Comparison of ENCODE assay signal across 27 mouse cellular contexts in the genomic region with DNA sequence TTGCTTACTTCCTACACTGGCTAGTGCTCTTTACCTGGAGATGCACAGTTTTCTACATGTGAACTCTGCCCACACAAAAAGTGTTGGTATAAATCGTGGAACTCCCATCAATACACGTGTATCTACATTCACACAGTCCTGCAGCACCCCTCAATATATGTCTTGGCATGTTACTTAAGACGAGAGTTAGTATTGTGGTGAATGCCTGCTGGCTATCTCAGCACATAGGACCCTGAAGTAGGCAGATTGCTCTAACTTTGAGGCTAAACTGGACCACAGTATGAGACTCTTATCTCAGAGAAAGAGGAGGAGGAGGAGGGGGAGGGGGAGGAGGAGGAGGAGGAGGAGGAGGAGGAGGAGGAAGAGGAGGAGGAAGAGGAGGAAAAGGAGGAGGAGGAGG. TPM values are rescaled to one million over a fixed set of nuclear protein-coding genes. Genes with fewer than 3 reads are reported as not detected.
A peak's percentile ranks its signal among the peaks of the same experiment; 100 is the strongest.
DNase-seq lines count a peak whose midpoint lies in the region; ATAC-seq and TF ChIP-seq lines count a peak whose summit lies in the region.
"Had no signal": no experiment of that assay in that cellular context is flagged by ENCODE, and none has a peak within 500 bp of the region (broad histone marks: within the 10 kb centered on the region; RNA-seq: fewer than 3 reads in every experiment).

No protein-coding gene starts in this region.

- H3K27me3 ChIP-seq in CH12.LX (replicated peaks), result no peaks in the 10 kb centered on the region
- H3K27me3 ChIP-seq: embryonic facial prominence, embryonic 13.5 days; embryonic facial prominence, embryonic 15.5 days; forebrain, embryonic 12.5 days had no signal

- H3K4me3 ChIP-seq in CH12.LX (replicated peaks in 1 of 3; ENCODE audit: low read depth in 2 of 3, low read length in 2 of 3, poor library complexity in 1 of 3), result no peak overlapping the region
- H3K4me3 ChIP-seq: embryonic facial prominence, embryonic 13.5 days; embryonic facial prominence, embryonic 15.5 days; erythroblast, embryonic 14.5 days; forebrain, embryonic 10.5 days; forebrain, embryonic 12.5 days had no signal

- no peak for TF ChIP-seq RAD21 in CH12.LX (IDR thresholded peaks at IDR 0.05; ENCODE audit: low read depth, low read length)

- no peak overlapping the region for H3K9ac ChIP-seq in CH12.LX (ENCODE audit: insufficient read depth, low read depth)
- H3K9ac ChIP-seq: embryonic facial prominence, embryonic 13.5 days; embryonic facial prominence, embryonic 15.5 days; forebrain, embryonic 12.5 days had no signal

- peaks cover 3 to 4% of the 10 kb centered on the region in 2 experiments; a peak in 1 of 4 replicates for H3K4me1 ChIP-seq in CH12.LX (ENCODE audit: control insufficient read depth in 1 of 2, insufficient read depth in 2 of 2)
- H3K4me1 ChIP-seq: embryonic facial prominence, embryonic 13.5 days; embryonic facial prominence, embryonic 15.5 days; forebrain, embryonic 10.5 days; forebrain, embryonic 12.5 days had no signal

- no peak for TF ChIP-seq EP300 in CH12.LX (IDR thresholded peaks at IDR 0.05; ENCODE audit: low read length)

- H3K36me3 ChIP-seq in CH12.LX (replicated peaks in 1 of 2; ENCODE audit: control insufficient read depth in 1 of 2, insufficient read depth in 1 of 2, low read length in 1 of 2), result no peaks in the 10 kb centered on the region
- H3K36me3 ChIP-seq: embryonic facial prominence, embryonic 13.5 days; embryonic facial prominence, embryonic 15.5 days; forebrain, embryonic 10.5 days; forebrain, embryonic 12.5 days had no signal

- H3K27ac ChIP-seq in CH12.LX (ENCODE audit: insufficient read depth, low read depth), result no peak overlapping the region
- H3K27ac ChIP-seq: embryonic facial prominence, embryonic 13.5 days; embryonic facial prominence, embryonic 15.5 days; forebrain, embryonic 10.5 days; forebrain, embryonic 12.5 days had no signal

- no peak for TF ChIP-seq CTCF in CH12.LX (conservative IDR thresholded peaks at IDR 0.05 in 1 of 2, IDR thresholded peaks at IDR 0.05 in 1 of 2; ENCODE audit: low read depth in 2 of 2, low read length in 2 of 2)

- no peaks in the 10 kb centered on the region for H3K79me2 ChIP-seq in CH12.LX (replicated peaks; ENCODE audit: control insufficient read depth, extremely low read depth, insufficient read depth, poor library complexity, severe bottlenecking)

- in situ Hi-C loops in CH12.LX (cut with MboI; ENCODE audit: low pct_ligation_motif_present, low pct_unique_long_range_greater_than_20kb, low sequenced_read_pairs), result no loop called here

- TF ChIP-seq POLR2A in CH12.LX (IDR thresholded peaks at IDR 0.05; ENCODE audit: low read depth, low read length), result no peak

- H3K9me3 ChIP-seq in CH12.LX (replicated peaks; ENCODE audit: low read length), result no peaks in the 10 kb centered on the region
- H3K9me3 ChIP-seq: embryonic facial prominence, embryonic 13.5 days; embryonic facial prominence, embryonic 15.5 days; forebrain, embryonic 10.5 days; forebrain, embryonic 12.5 days had no signal

- dilution Hi-C loops in CH12.LX (cut with MboI; ENCODE audit: extremely low pct_ligation_motif_present, extremely low pct_unique_long_range_greater_than_20kb, low sequenced_read_pairs), result no loop called here

- H3K4me2 ChIP-seq in CH12.LX (ENCODE audit: insufficient read depth, low read depth, poor library complexity, severe bottlenecking), result peak overlapping the region; percentile 56
- H3K4me2 ChIP-seq: embryonic facial prominence, embryonic 13.5 days; embryonic facial prominence, embryonic 15.5 days; forebrain, embryonic 12.5 days had no signal

- peak; percentile 78 for ATAC-seq in common myeloid progenitor, adult 5-6 weeks (replicated peaks; ENCODE audit: low read depth, poor library complexity, severe bottlenecking)
- peak; percentile 52 for ATAC-seq in megakaryocyte-erythroid progenitor cell, adult 5-6 weeks (replicated peaks; ENCODE audit: low FRiP score, low TSS enrichment, poor library complexity, severe bottlenecking)
- ATAC-seq: activated CD4-positive, CD25-positive, alpha-beta regulatory T cell, adult 4 months; CD4-positive, CD25-positive, alpha-beta regulatory T cell, adult 4 months; forebrain, embryonic 14.5 days; forebrain, embryonic 16.5 days; Patski had no signal

- no peak for DNase-seq in CH12.LX (ENCODE audit: extremely low read depth)
- no peak for DNase-seq in urinary bladder, postnatal 10 days (ENCODE audit: low spot score)
- no peak for DNase-seq in thymus, postnatal 0 days (ENCODE audit: low spot score)
- DNase-seq: adrenal gland, adult 8-10 months; adrenal gland, postnatal 14 days; adrenal gland, postnatal 36 days; cerebellum, adult 11-12 months; cerebellum, adult 2 months; cerebellum, adult 9-10 months; cerebellum, postnatal 10 days; cerebellum, postnatal 25 days; embryo, embryonic 11 days had no signal

TF ChIP-seq in CH12.LX, 34 proteins besides CTCF, POLR2A, EP300 and RAD21:
- no peak for TF ChIP-seq GABPA (IDR thresholded peaks at IDR 0.05; ENCODE audit: insufficient replicate concordance, low read depth, low read length)
- no peak for TF ChIP-seq ZC3H11A (IDR thresholded peaks at IDR 0.05; ENCODE audit: low read depth, low read length)
- TF ChIP-seq RCOR1 (conservative IDR thresholded peaks at IDR 0.05; ENCODE audit: low read depth, low read length), result no peak
- no peak for TF ChIP-seq IRF4 (IDR thresholded peaks at IDR 0.05; ENCODE audit: low read depth, low read length)
- TF ChIP-seq NRF1 (IDR thresholded peaks at IDR 0.05; ENCODE audit: low read depth, low read length), result no peak
- no peak for TF ChIP-seq E2F4 (IDR thresholded peaks at IDR 0.05; ENCODE audit: insufficient replicate concordance, low read depth, low read length)
- TF ChIP-seq MEF2A (IDR thresholded peaks at IDR 0.05; ENCODE audit: borderline replicate concordance, low read depth, low read length), result no peak
- no peak for TF ChIP-seq ZNF384 (IDR thresholded peaks at IDR 0.05; ENCODE audit: low read depth, low read length)

RNA-seq across cellular contexts. Expression of a gene that starts 11.6 kb away (rescaled TPM):
- not detected in 2 replicates for total RNA-seq in CH12.LX (2012; rRNA removed)
- total RNA-seq in CH12.LX (2014; rRNA removed), result not detected in 2 replicates
- polyA plus RNA-seq in CH12.LX (2012; ENCODE audit: insufficient read length, low read depth), result not detected in 2 replicates
- total RNA-seq in common myeloid progenitor, adult 5-6 weeks (2017), result not detected in 2 replicates
- not detected in 2 replicates for total RNA-seq in megakaryocyte-erythroid progenitor cell, adult 5-6 weeks (2014; fragmentation: Nextera tagmentation)
- not detected in 2 replicates for total RNA-seq in megakaryocyte-erythroid progenitor cell, adult 5-6 weeks (2017)
- 0.09 and 0.13 TPM in 2 replicates for polyA plus RNA-seq in thymus, postnatal 0 days (2015; fragmentation: Nextera tagmentation; extraction: Ambion mirVana)
- total RNA-seq: adrenal gland, adult 18-20 months; adrenal gland, adult 8-10 months; adrenal gland, postnatal 36 days; ES-E14 had no signal
- polyA plus RNA-seq: activated CD4-positive, CD25-positive, alpha-beta regulatory T cell, adult 4 months; cerebellum, adult 2 months; embryonic facial prominence, embryonic 11.5 days; embryonic facial prominence, embryonic 13.5 days; embryonic facial prominence, embryonic 15.5 days; erythroblast, embryonic 14.5 days; forebrain, embryonic 10.5 days; forebrain, embryonic 12.5 days; forebrain, embryonic 14.5 days; forebrain, embryonic 16.5 days had no signal

RNA-seq across cellular contexts. Expression of a gene that starts 35.7 kb away (rescaled TPM):
- total RNA-seq in CH12.LX (2012; rRNA removed) (0.08 TPM in 1 of 2 replicates, not detected in the other), CH12.LX (2014; rRNA removed) (0.23 and 0.35 TPM in 2 replicates)
- 0.26 and 0.37 TPM in 2 replicates for polyA plus RNA-seq in CH12.LX (2012; ENCODE audit: insufficient read length, low read depth)
- 0.46 TPM in 1 of 2 replicates, not detected in the other for total RNA-seq in common myeloid progenitor, adult 5-6 weeks (2017)
- 1.2 TPM in 2 replicates for total RNA-seq in megakaryocyte-erythroid progenitor cell, adult 5-6 weeks (2014; fragmentation: Nextera tagmentation)
- total RNA-seq in megakaryocyte-erythroid progenitor cell, adult 5-6 weeks (2017), result 1.0 and 1.3 TPM in 2 replicates
- polyA plus RNA-seq in thymus, postnatal 0 days (2015; fragmentation: Nextera tagmentation; extraction: Ambion mirVana), result 0.10 and 0.23 TPM in 2 replicates
- total RNA-seq: ES-E14 had no signal
- polyA plus RNA-seq: activated CD4-positive, CD25-positive, alpha-beta regulatory T cell, adult 4 months; CD4-positive, CD25-positive, alpha-beta regulatory T cell, adult 4 months; cerebellum, adult 2 months; embryonic facial prominence, embryonic 11.5 days; embryonic facial prominence, embryonic 13.5 days; embryonic facial prominence, embryonic 15.5 days; erythroblast, embryonic 14.5 days; forebrain, embryonic 10.5 days; forebrain, embryonic 12.5 days; forebrain, embryonic 14.5 days; forebrain, embryonic 16.5 days had no signal

RNA-seq across cellular contexts. Expression of a gene that starts 39.9 kb away (rescaled TPM):
- total RNA-seq in CH12.LX (2012; rRNA removed) (not detected in 2 replicates), CH12.LX (2014; rRNA removed) (not detected in 2 replicates)
- not detected in 2 replicates for polyA plus RNA-seq in CH12.LX (2012; ENCODE audit: insufficient read length, low read depth)
- total RNA-seq in common myeloid progenitor, adult 5-6 weeks (2017), result not detected in 2 replicates
- total RNA-seq in megakaryocyte-erythroid progenitor cell, adult 5-6 weeks (2014; fragmentation: Nextera tagmentation), result not detected in 2 replicates
- not detected in 2 replicates for total RNA-seq in megakaryocyte-erythroid progenitor cell, adult 5-6 weeks (2017)
- not detected in 2 replicates for polyA plus RNA-seq in thymus, postnatal 0 days (2015; fragmentation: Nextera tagmentation; extraction: Ambion mirVana)
- total RNA-seq: ES-E14 had no signal
- polyA plus RNA-seq: activated CD4-positive, CD25-positive, alpha-beta regulatory T cell, adult 4 months; CD4-positive, CD25-positive, alpha-beta regulatory T cell, adult 4 months; embryonic facial prominence, embryonic 11.5 days; embryonic facial prominence, embryonic 13.5 days; embryonic facial prominence, embryonic 15.5 days; erythroblast, embryonic 14.5 days; forebrain, embryonic 10.5 days; forebrain, embryonic 12.5 days; forebrain, embryonic 14.5 days; forebrain, embryonic 16.5 days had no signal

RNA-seq across cellular contexts. Expression of a gene that starts 54.9 kb away (rescaled TPM):
- total RNA-seq in CH12.LX (2012; rRNA removed), result not detected in 2 replicates
- total RNA-seq in CH12.LX (2014; rRNA removed), result not detected in 2 replicates
- polyA plus RNA-seq in CH12.LX (2012; ENCODE audit: insufficient read length, low read depth), result not detected in 2 replicates
- total RNA-seq in common myeloid progenitor, adult 5-6 weeks (2017), result not detected in 2 replicates
- total RNA-seq in megakaryocyte-erythroid progenitor cell, adult 5-6 weeks (2014; fragmentation: Nextera tagmentation), result not detected in 2 replicates
- not detected in 2 replicates for total RNA-seq in megakaryocyte-erythroid progenitor cell, adult 5-6 weeks (2017)
- polyA plus RNA-seq in thymus, postnatal 0 days (2015; fragmentation: Nextera tagmentation; extraction: Ambion mirVana), result not detected in 2 replicates
- total RNA-seq: adrenal gland, adult 18-20 months; adrenal gland, adult 8-10 months; adrenal gland, postnatal 14 days; adrenal gland, postnatal 36 days had no signal
- polyA plus RNA-seq: activated CD4-positive, CD25-positive, alpha-beta regulatory T cell, adult 4 months; CD4-positive, CD25-positive, alpha-beta regulatory T cell, adult 4 months; cerebellum, adult 2 months; embryonic facial prominence, embryonic 11.5 days; embryonic facial prominence, embryonic 13.5 days; embryonic facial prominence, embryonic 15.5 days; erythroblast, embryonic 14.5 days; forebrain, embryonic 10.5 days; forebrain, embryonic 12.5 days; forebrain, embryonic 14.5 days; forebrain, embryonic 16.5 days; Patski had no signal

RNA-seq across cellular contexts. Expression of a gene that starts 55.2 kb away (rescaled TPM):
- not detected in 2 replicates for total RNA-seq in CH12.LX (2012; rRNA removed)
- not detected in 2 replicates for total RNA-seq in CH12.LX (2014; rRNA removed)
- polyA plus RNA-seq in CH12.LX (2012; ENCODE audit: insufficient read length, low read depth), result not detected in 2 replicates
- not detected in 2 replicates for total RNA-seq in common myeloid progenitor, adult 5-6 weeks (2017)
- total RNA-seq in megakaryocyte-erythroid progenitor cell, adult 5-6 weeks (2014; fragmentation: Nextera tagmentation), result not detected in 2 replicates
- total RNA-seq in megakaryocyte-erythroid progenitor cell, adult 5-6 weeks (2017), result not detected in 2 replicates
- polyA plus RNA-seq in thymus, postnatal 0 days (2015; fragmentation: Nextera tagmentation; extraction: Ambion mirVana), result not detected in 2 replicates
- total RNA-seq: adrenal gland, adult 18-20 months; adrenal gland, adult 8-10 months; adrenal gland, postnatal 14 days; adrenal gland, postnatal 36 days had no signal
- polyA plus RNA-seq: activated CD4-positive, CD25-positive, alpha-beta regulatory T cell, adult 4 months; CD4-positive, CD25-positive, alpha-beta regulatory T cell, adult 4 months; cerebellum, adult 2 months; embryonic facial prominence, embryonic 11.5 days; embryonic facial prominence, embryonic 13.5 days; embryonic facial prominence, embryonic 15.5 days; erythroblast, embryonic 14.5 days; forebrain, embryonic 10.5 days; forebrain, embryonic 12.5 days; forebrain, embryonic 14.5 days; forebrain, embryonic 16.5 days; Patski had no signal
